Mouse (Mus musculus): ENCODE measurements around the gene Crcp.

The Crcp gene

DNA sequence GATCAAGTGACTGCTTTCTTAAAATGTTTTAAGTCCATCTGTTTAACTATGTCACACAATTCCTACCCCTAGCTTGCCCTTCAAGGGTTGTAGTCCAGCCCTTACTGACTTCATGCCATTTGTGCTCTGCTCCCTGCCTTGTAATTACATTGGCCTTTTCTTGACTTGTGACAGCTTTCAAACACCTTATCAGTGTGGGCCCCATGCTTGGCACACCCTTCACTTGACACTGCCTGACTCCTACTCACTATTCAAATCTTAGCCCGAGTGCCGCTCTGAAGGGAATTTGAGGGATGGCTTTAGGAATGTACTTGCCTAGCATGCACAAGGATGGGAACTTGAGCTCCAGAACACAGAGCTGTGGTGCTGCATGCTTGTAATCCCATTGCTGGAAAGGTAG is 68.7 kb downstream of the Crcp start:
- DNase-seq (ENCODE audit: low spot score) = no peak

DNA sequence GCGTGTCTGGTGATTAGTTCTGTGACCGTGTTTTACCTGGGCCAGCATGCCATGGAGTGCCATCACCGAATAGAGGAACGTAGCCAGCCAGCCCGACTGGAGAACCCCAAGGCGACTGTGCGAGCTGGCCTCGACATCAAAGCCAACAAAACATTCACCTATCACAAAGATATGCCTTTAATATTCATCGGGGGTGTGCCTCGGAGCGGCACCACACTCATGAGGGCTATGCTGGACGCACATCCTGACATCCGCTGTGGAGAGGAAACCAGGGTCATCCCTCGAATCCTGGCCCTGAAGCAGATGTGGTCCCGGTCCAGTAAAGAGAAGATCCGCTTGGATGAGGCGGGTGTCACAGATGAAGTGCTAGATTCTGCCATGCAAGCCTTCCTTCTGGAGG is 72.6 kb downstream of the Crcp start:
- DNase-seq (ENCODE audit: low spot score) = no peak

DNA sequence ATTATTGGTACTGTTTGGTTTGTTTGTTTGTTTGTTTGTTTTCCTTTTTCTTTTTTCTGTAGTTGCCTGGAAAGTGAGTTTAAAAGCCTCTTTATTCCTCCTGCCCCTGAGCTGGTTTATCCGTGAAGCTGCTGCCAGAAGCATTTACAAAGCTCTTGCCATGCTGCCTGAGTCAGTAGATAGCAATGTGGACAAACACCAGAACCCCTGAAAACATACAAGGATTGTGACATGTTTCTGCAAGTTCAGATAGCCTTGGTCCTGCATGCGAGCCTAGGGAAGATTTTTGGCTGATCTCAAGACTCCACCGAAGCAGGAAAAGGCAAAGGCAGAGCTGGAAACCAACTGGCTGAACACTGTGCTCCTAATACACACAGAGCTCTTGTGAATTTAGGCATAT is 80.3 kb downstream of the Crcp start:
- no peak for DNase-seq (ENCODE audit: low spot score)
